Mouse (Mus musculus) lung, adult 2 months (tissue): Measurements from ENCODE around the gene Amy2a5. TPM values are rescaled to one million over a fixed set of nuclear protein-coding genes. Genes with fewer than 3 reads are reported as not detected.
"Not testable (repeated sequence)": the region's sequence is repeated elsewhere in the genome, so short reads cannot be mapped to it uniquely, and the experiment has no call there.

Experiments used
- DNase-seq: peaks from one replicate; pipeline ENCODE4 v3.0.0; 2022
- H3K4me1 ChIP-seq: fragments of 200-500 bp; 2 replicates; pipeline ENCODE4 v1.6.1; 2011; ENCODE audit warnings: low read length; ENCODE audit not compliant: control insufficient read depth, insufficient read depth
- H3K4me3 ChIP-seq: fragments of 200-500 bp; replicated peaks from 2 replicates; pipeline ENCODE3; 2011; ENCODE audit warnings: low read depth, mild to moderate bottlenecking, control low read depth, low read length; ENCODE audit errors: extremely low read depth
- CTCF ChIP-seq: fragments of 200-500 bp; IDR thresholded peaks from 2 replicates; pipeline ENCODE4 v1.5.1; 2011; ENCODE audit warnings: mild to moderate bottlenecking, low read length, control low read depth; ENCODE audit not compliant: insufficient read depth
- POLR2A ChIP-seq: fragments of 200-500 bp; IDR thresholded peaks from 2 replicates; pipeline ENCODE4 v1.6.1; 2011; ENCODE audit warnings: low read depth, mild to moderate bottlenecking, control low read depth, low read length, borderline replicate concordance; ENCODE audit errors: extremely low read depth
- WGBS: fragments of 180-500 bp; shearing (Covaris S2); methylation state at CpG from one replicate; pipeline ENCODE4 v1.1.7; 2018; 5-methylcytosine and 5-hydroxymethylcytosine counted together
- polyA plus RNA-seq: library from polyadenylated mRNA; depleted of rRNA; stranded (reverse); fragments of >200 nt; gene quantifications from 2 replicates; pipeline ENCODE4 v1.2.3, GENCODE M21; 2012; rRNA removed

Amy2a5 gene
- polyA plus RNA-seq = 0.09 and 2.4 TPM in 2 replicates

GRCm38 (mm10) chr3:113258737-113259136 lies at the start of gene Amy2a5:
Gene Amy2a5 (minus strand): TSS chr3:113258837.
- not testable (repeated sequence) for H3K4me3 ChIP-seq, H3K4me1 ChIP-seq, DNase-seq
- no CpG with 5 or more reads among the region's 4 CpGs for WGBS

DNA sequence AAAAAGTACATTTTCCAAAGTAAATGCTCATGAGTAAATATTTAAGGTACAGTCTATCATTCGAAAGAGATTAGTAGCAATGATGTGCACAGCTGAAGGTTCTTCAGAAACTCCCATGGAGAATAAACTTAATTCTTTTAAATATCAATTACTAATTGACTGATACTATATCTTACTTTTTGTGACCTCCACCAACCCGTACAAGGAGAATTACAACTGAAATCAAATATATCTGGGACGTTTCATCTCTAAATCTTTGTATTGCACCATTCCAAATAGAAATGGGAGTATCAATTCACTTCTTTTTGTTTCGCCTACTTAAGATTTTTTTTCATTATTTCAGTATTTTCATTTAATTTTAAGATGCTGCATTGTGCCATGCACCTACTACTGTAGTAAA lies 32.7 kb upstream of the Amy2a5 start, which contains the start of gene Amy2a4:
Amy2a4 (minus strand) TSS at position 101 of the 400 bp plus-strand sequence.
- H3K4me1 ChIP-seq, DNase-seq, H3K4me3 ChIP-seq: not testable (repeated sequence)
- no CpG with 5 or more reads among the region's 4 CpGs for WGBS

GRCm38 (mm10) chr3:113280285-113280684 lies 21.6 kb upstream of the Amy2a5 start:
- DNase-seq, H3K4me3 ChIP-seq, H3K4me1 ChIP-seq: not testable (repeated sequence)

DNA sequence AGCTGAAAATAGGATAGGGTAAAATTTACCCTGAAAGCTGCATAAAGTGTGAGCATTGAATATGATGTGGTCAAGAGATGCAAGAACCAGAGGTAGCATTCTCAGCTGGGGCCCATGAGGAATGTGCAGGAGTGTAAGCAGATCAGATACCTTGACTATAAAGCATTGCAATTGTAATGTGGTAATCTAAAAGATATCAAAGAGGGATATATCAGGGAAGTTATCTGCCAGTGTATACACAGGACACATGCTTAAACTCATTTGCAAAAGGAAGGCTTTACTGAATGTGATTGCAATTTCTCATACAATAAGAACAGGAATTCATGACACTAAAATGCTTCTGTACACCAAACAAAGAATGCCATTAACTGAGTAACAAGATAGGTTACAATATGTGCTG lies 20.9 kb upstream of the Amy2a5 start:
- H3K4me1 ChIP-seq, DNase-seq, H3K4me3 ChIP-seq: not testable (repeated sequence)

- WGBS = 75% methylated on average over 1 of the region's 1 CpGs
- no peak overlapping the region for H3K4me3 ChIP-seq
- TF ChIP-seq CTCF (no peak), POLR2A (no peak)
- no peak for DNase-seq
- H3K4me1 ChIP-seq = no peaks in the 10 kb centered on the region
Measured at GRCm38 (mm10) chr3:113227115-113227514, 31.5 kb downstream of the Amy2a5 start.

Other genes with a start within 250 kb of the Amy2a5 start
- gene Amy2a4, start 32.6 kb upstream of the Amy2a5 start, polyA plus RNA-seq = 0.19 TPM in 1 of 2 replicates, not detected in the other
- 0.19 TPM in 1 of 2 replicates, not detected in the other for gene Amy2a3, start 65.2 kb upstream of the Amy2a5 start, polyA plus RNA-seq
- 0.19 TPM in 1 of 2 replicates, not detected in the other for gene Amy2a2, start 97.8 kb upstream of the Amy2a5 start, polyA plus RNA-seq